Mouse (Mus musculus) kidney, postnatal 0 days (tissue): ENCODE measurements at regions not wholly inside any gene's neighbourhood (a gene's known extent, or its start where the extent isn't known, plus 50 kb on each side); places are given as distances from the start of the nearest gene placed in this dataset.

Experiments
- ATAC-seq: fragments of 200-750 bp; cut with Nextera tagmentation; replicated peaks from 2 replicates; pipeline ENCODE4 v1.8.0; 2017; ENCODE audit warnings: low read depth, moderate number of reproducible peaks, moderate TSS enrichment, moderate library complexity; ENCODE audit not compliant: low FRiP score
- DNase-seq: peaks from one replicate; pipeline ENCODE4 v3.0.0-alpha.2; 2016; ENCODE audit warnings: low spot score
- H3K27ac ChIP-seq: fragments of 300-500 bp; sonication (generic); 2 replicates; pipeline ENCODE4 v1.5.1; 2014; ENCODE audit warnings: mild to moderate bottlenecking
- H3K27me3 ChIP-seq: fragments of 300-500 bp; sonication (generic); 2 replicates; pipeline ENCODE4 v1.6.1; 2014; ENCODE audit warnings: low read length, mixed read lengths; ENCODE audit not compliant: insufficient read depth
- H3K36me3 ChIP-seq: fragments of 300-500 bp; sonication (generic); 2 replicates; pipeline ENCODE4 v1.6.1; 2014; ENCODE audit warnings: low read length, mixed read lengths; ENCODE audit not compliant: insufficient read depth
- H3K4me1 ChIP-seq: fragments of 300-500 bp; sonication (generic); replicated peaks from 2 replicates; pipeline ENCODE4 v1.6.1; 2014; ENCODE audit warnings: antibody characterized with exemption, low read length, mixed read lengths; ENCODE audit not compliant: insufficient read depth
- H3K4me2 ChIP-seq: fragments of 300-500 bp; sonication (generic); 2 replicates; pipeline ENCODE4 v1.6.1; 2014; ENCODE audit warnings: mild to moderate bottlenecking, low read length, moderate library complexity, mixed read lengths
- H3K4me3 ChIP-seq: fragments of 300-500 bp; sonication (generic); replicated peaks from 2 replicates; pipeline ENCODE4 v1.5.1; 2014; ENCODE audit warnings: low read depth, low read length
- H3K9ac ChIP-seq: fragments of 300-500 bp; sonication (generic); 2 replicates; pipeline ENCODE4 v1.6.1; 2014; ENCODE audit warnings: low read depth, low read length
- H3K9me3 ChIP-seq: fragments of 300-500 bp; sonication (generic); replicated peaks from 2 replicates; pipeline ENCODE4 v1.6.1; 2016; ENCODE audit warnings: low read length, inconsistent platforms, mixed read lengths
- CTCF ChIP-seq: IDR thresholded peaks from 2 replicates; pipeline ENCODE4 v1.5.1; 2016; ENCODE audit warnings: antibody characterized with exemption, low read depth, mild to moderate bottlenecking, moderate library complexity
- WGBS: fragments of 180-500 bp; shearing (Covaris S2); extraction: QIAGEN DNeasy Blood & Tissue Kit; methylation state at CpG from one replicate; pipeline ENCODE4 v1.1.7; 2014; 5-methylcytosine and 5-hydroxymethylcytosine counted together

DNA sequence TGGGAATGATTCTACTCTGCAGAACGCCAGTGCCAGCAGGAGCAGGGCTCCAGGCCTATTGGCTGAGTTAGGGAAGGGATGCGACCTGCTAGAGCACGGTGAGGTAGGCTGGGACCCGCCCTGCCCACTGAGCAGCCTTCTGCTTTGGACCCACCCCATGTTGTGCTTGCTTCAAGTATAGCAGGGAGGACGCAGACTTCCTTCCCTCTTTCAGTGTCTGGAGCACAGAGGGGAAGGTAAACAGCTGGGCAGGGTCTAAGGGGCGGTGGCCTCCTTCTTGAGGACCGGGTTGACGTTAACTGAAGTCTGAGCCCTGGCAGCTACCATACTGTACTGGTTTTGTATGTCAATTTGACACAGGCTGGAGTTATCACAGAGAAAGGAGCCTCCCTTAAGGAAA is 165.6 kb upstream of the A230072I06Rik start:
- 32% methylated on average over 8 of the region's 8 CpGs for WGBS
- DNase-seq (no peak), ATAC-seq (no peak)
- no peaks in the 10 kb centered on the region for H3K36me3 ChIP-seq
- no peaks in the 10 kb centered on the region for H3K9me3 ChIP-seq
- H3K9ac ChIP-seq, result no peak overlapping the region
- H3K4me1 ChIP-seq, result no peaks in the 10 kb centered on the region
- no peak overlapping the region for H3K27ac ChIP-seq
- H3K27me3 ChIP-seq, result no peaks in the 10 kb centered on the region
- TF ChIP-seq CTCF, result no peak
- H3K4me2 ChIP-seq, result no peak overlapping the region
- no peak overlapping the region for H3K4me3 ChIP-seq

- H3K4me2 ChIP-seq, result no peak overlapping the region
- no peaks in the 10 kb centered on the region; the same call in 1 of the 2 replicates for H3K9me3 ChIP-seq
- no peak overlapping the region for H3K9ac ChIP-seq
- no peak overlapping the region for H3K27ac ChIP-seq
- H3K27me3 ChIP-seq, result no peaks in the 10 kb centered on the region
- no peaks in the 10 kb centered on the region for H3K4me1 ChIP-seq
- no peaks in the 10 kb centered on the region for H3K36me3 ChIP-seq
- ATAC-seq, result no peak
- 59% methylated on average over 11 of the region's 11 CpGs for WGBS
- no peak for TF ChIP-seq CTCF
- no peak for DNase-seq
- no peak overlapping the region for H3K4me3 ChIP-seq
Observed at GRCm38 (mm10) chr8:12126374-12127001, 152.1 kb upstream of the A230072I06Rik start.

DNA sequence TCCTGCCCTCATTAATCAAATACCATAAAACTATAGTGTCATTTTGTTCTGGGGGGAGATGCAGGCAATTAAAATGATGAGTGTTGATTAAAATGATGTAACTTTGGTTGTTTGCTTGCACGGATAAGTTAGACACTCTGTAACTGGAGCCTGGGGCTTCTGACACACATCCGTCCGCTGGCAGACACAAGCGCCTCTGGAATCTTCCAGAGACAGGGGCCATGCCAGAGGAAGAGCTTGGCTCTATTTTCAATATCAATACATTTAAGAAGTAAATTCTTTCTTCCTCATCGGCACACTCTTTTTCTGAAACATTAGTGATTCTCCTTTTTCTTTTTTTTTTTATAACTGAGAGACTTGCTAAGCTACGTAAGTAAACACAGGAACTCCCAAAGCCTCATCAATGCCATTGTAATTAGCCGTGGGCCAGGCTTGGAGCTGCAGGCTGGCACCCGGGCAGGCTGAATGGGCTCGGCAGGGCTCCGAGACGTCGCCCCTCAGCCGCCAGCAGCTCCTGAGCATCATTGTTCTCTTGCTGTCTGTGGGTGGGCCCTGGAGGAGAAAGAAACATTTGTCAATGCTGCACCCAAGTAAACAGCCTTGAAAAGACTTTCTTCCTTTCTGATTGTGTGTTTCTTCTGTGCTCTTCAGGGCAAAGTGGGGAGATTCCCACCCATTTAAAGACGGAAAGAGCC is 151.4 kb upstream of the A230072I06Rik start:
- DNase-seq, result no peak
- no peak overlapping the region for H3K4me2 ChIP-seq
- no peak overlapping the region for H3K27ac ChIP-seq
- no peaks in the 10 kb centered on the region for H3K27me3 ChIP-seq
- no peak overlapping the region for H3K4me3 ChIP-seq
- H3K4me1 ChIP-seq, result no peaks in the 10 kb centered on the region
- no peaks in the 10 kb centered on the region; the same call in 1 of the 2 replicates for H3K9me3 ChIP-seq
- WGBS, result 28% methylated on average over 14 of the region's 14 CpGs
- TF ChIP-seq CTCF, result no peak
- no peaks in the 10 kb centered on the region for H3K36me3 ChIP-seq
- no peak overlapping the region for H3K9ac ChIP-seq
- no peak for ATAC-seq

- WGBS, result 44% methylated on average over 4 of the region's 4 CpGs
Observed at GRCm38 (mm10) chr8:12127801-12128490, 150.7 kb upstream of the A230072I06Rik start.

GRCm38 (mm10) chr8:12130591-12130990 is 148.0 kb upstream of the A230072I06Rik start:
- H3K36me3 ChIP-seq, result no peaks in the 10 kb centered on the region

More at GRCm38 (mm10) chr8:12127801-12128490, 150.7 kb upstream of the A230072I06Rik start:
- no peak for TF ChIP-seq CTCF
- DNase-seq (no peak), ATAC-seq (no peak)
- no peaks in the 10 kb centered on the region for H3K36me3 ChIP-seq
- no peak overlapping the region for H3K4me3 ChIP-seq
- no peak overlapping the region for H3K4me2 ChIP-seq
- no peaks in the 10 kb centered on the region for H3K27me3 ChIP-seq
- H3K27ac ChIP-seq, result no peak overlapping the region
- H3K9me3 ChIP-seq, result no peaks in the 10 kb centered on the region; the same call in 1 of the 2 replicates
- H3K9ac ChIP-seq, result no peak overlapping the region
- H3K4me1 ChIP-seq, result no peaks in the 10 kb centered on the region

GRCm38 (mm10) chr8:12134200-12134599 is 144.4 kb upstream of the A230072I06Rik start:
- H3K27ac ChIP-seq, result no peak overlapping the region
- no peaks in the 10 kb centered on the region for H3K9me3 ChIP-seq
- H3K36me3 ChIP-seq, result no peaks in the 10 kb centered on the region
- no peak for DNase-seq
- no peaks in the 10 kb centered on the region for H3K4me1 ChIP-seq
- 38% methylated on average over 1 of the region's 1 CpGs for WGBS
- H3K4me2 ChIP-seq, result no peak overlapping the region
- TF ChIP-seq CTCF, result no peak
- H3K9ac ChIP-seq, result no peak overlapping the region
- H3K27me3 ChIP-seq, result 0 out of 2 replicates have a peak, but pooled peaks cover 3% of the 10 kb centered on the region
- no peak overlapping the region for H3K4me3 ChIP-seq
- ATAC-seq, result no peak

More at GRCm38 (mm10) chr8:12130591-12130990, 148.0 kb upstream of the A230072I06Rik start:
- Histone ChIP-seq H3K4me3 (no peak overlapping the region), H3K4me2 (no peak overlapping the region), H3K4me1 (no peaks in the 10 kb centered on the region), H3K9me3 (no peaks in the 10 kb centered on the region), H3K9ac (no peak overlapping the region), H3K27ac (no peak overlapping the region), H3K27me3 (0 out of 2 replicates have a peak, but pooled peaks cover 3% of the 10 kb centered on the region)
- ATAC-seq (no peak), DNase-seq (no peak)
- TF ChIP-seq CTCF, result no peak
- 39% methylated on average over 5 of the region's 5 CpGs for WGBS
